Mouse (Mus musculus): Measurements from ENCODE around the gene Uba3.

GRCm38 (mm10) chr6:97222321-97222720, 16.9 kb upstream of the Uba3 start:
- TF ChIP-seq CEBPB (IDR thresholded peaks at IDR 0.05; ENCODE audit: low read depth) (no peak), CTCF (IDR thresholded peaks at IDR 0.05; ENCODE audit: control insufficient read depth, insufficient read depth, insufficient read length) (no peak)

All from C2C12 (cell line).